Mouse (Mus musculus) midbrain, embryonic 16.5 days (tissue): ENCODE measurements at regions not wholly inside any gene's neighbourhood (a gene's known extent, or its start where the extent isn't known, plus 50 kb on each side); places are given as distances from the start of the nearest gene placed in this dataset.
"Not testable (repeated sequence)": the region's sequence is repeated elsewhere in the genome, so short reads cannot be mapped to it uniquely, and the experiment has no call there.

ENCODE experiments used
- ATAC-seq: fragments of 200-750 bp; cut with Nextera tagmentation; 2 replicates; pipeline ENCODE4 v1.8.0; 2017; ENCODE audit warnings: moderate TSS enrichment
- H3K27ac ChIP-seq: fragments of 300-500 bp; sonication (generic); 2 replicates; pipeline ENCODE4 v1.5.1; 2014; ENCODE audit warnings: mild to moderate bottlenecking, low read length, mixed read lengths
- H3K27me3 ChIP-seq: fragments of 300-500 bp; sonication (generic); 2 replicates; pipeline ENCODE4 v1.6.1; 2014; ENCODE audit warnings: low read depth, low read length, mixed read lengths; ENCODE audit not compliant: control insufficient read depth, insufficient read depth
- H3K36me3 ChIP-seq: fragments of 300-500 bp; sonication (generic); 2 replicates; pipeline ENCODE4 v1.6.1; 2014; ENCODE audit warnings: mild to moderate bottlenecking, low read length, moderate library complexity, mixed read lengths; ENCODE audit not compliant: control insufficient read depth, insufficient read depth
- H3K4me1 ChIP-seq: fragments of 300-500 bp; sonication (generic); 2 replicates; pipeline ENCODE4 v1.6.1; 2014; ENCODE audit warnings: mild to moderate bottlenecking, low read length, mixed read lengths; ENCODE audit not compliant: control insufficient read depth, insufficient read depth
- H3K4me2 ChIP-seq: fragments of 300-500 bp; sonication (generic); 2 replicates; pipeline ENCODE4 v1.6.1; 2014; ENCODE audit warnings: mild to moderate bottlenecking, low read length, mixed read lengths
- H3K4me3 ChIP-seq: fragments of 300-500 bp; sonication (generic); 2 replicates; pipeline ENCODE4 v1.5.1; 2014; ENCODE audit warnings: low read depth, mild to moderate bottlenecking, low read length, moderate library complexity, mixed read lengths
- H3K9ac ChIP-seq: fragments of 300-500 bp; sonication (generic); 2 replicates; pipeline ENCODE4 v1.6.1; 2014; ENCODE audit warnings: low read depth, low read length, mixed read lengths
- H3K9me3 ChIP-seq: fragments of 300-500 bp; sonication (generic); replicated peaks from 2 replicates; pipeline ENCODE4 v1.6.1; 2014; ENCODE audit warnings: mild to moderate bottlenecking, low read length, mixed read lengths; ENCODE audit not compliant: control insufficient read depth, poor library complexity, severe bottlenecking
- WGBS: fragments of 180-500 bp; shearing (Covaris S2); extraction: QIAGEN DNeasy Blood & Tissue Kit; methylation state at CpG from one replicate; pipeline ENCODE4 v1.1.7; 2014; 5-methylcytosine and 5-hydroxymethylcytosine counted together

- no peak for ATAC-seq
- H3K27ac ChIP-seq: no peak overlapping the region
- WGBS: 94% methylated on average over 1 of the region's 1 CpGs
Observed at GRCm38 (mm10) chr10:46629876-46630275, 1052.2 kb downstream of the Hace1 start.

GRCm38 (mm10) chr10:46663041-46663440 lies 1085.4 kb downstream of the Hace1 start:
- H3K27ac ChIP-seq: no peak overlapping the region
- H3K27me3 ChIP-seq: no peaks in the 10 kb centered on the region
- no peak for ATAC-seq

More at GRCm38 (mm10) chr10:46629876-46630275, 1052.2 kb downstream of the Hace1 start:
- no peak overlapping the region for H3K4me3 ChIP-seq
- no peaks in the 10 kb centered on the region for H3K9me3 ChIP-seq
- no peaks in the 10 kb centered on the region for H3K36me3 ChIP-seq
- H3K27me3 ChIP-seq: no peaks in the 10 kb centered on the region
- H3K4me2 ChIP-seq: no peak overlapping the region
- no peaks in the 10 kb centered on the region for H3K4me1 ChIP-seq
- no peak overlapping the region for H3K9ac ChIP-seq

DNA sequence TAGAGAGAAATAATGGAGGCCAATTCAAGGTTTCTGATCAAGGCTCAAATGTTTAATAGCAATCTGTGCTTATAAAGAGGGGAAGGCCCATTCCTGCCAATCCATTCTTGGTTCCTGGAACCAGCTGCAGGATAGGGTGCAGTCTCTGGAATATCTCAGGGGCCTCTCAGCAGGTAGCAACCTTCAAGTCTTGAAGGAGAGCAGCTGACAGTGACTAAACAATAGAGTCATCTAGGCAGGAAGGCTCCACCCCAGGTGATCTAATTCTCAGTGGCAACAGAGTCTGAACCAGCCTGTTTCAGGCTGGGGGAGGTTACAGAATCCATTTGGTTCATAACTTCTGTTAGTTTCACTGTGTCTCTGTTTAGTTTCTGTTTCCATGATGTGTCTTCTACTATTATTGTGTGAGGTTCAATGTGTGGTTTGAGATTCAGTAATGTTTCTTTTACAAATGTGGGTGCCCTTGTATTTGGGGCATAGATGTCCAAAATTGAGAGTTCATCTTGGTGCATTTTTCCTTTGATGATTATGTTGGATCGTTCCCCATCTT lies 1112.3 kb downstream of the Hace1 start:
- ATAC-seq, H3K27me3 ChIP-seq, H3K4me2 ChIP-seq, H3K4me3 ChIP-seq, H3K9ac ChIP-seq, H3K9me3 ChIP-seq, H3K27ac ChIP-seq, H3K36me3 ChIP-seq, H3K4me1 ChIP-seq: not testable (repeated sequence)
- WGBS: 95% methylated on average over 1 of the region's 1 CpGs

More at GRCm38 (mm10) chr10:46663041-46663440, 1085.4 kb downstream of the Hace1 start:
- no peak overlapping the region for H3K9ac ChIP-seq
- H3K4me3 ChIP-seq: no peak overlapping the region
- no peaks in the 10 kb centered on the region for H3K9me3 ChIP-seq
- H3K4me2 ChIP-seq: no peak overlapping the region
- no peaks in the 10 kb centered on the region for H3K36me3 ChIP-seq
- no peaks in the 10 kb centered on the region for H3K4me1 ChIP-seq

DNA sequence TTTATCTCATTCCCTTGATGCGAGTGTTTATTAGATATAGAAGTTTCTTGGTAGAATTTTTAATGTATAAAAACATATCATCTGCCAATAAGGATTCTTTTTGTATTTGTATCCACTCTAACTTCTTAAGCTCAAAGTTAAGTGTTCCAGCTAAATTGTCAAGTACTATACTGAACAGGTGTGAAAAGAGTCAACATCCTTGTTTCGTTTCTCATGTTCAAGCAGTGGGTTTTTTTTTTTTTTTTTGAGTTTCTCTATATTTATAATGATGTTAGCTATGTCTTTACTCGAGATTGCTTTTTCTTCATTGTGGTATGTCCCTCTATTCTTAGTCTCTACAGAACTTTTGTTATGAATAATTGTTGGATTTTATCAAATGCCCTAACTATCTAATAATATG lies 1115.0 kb downstream of the Hace1 start:
- no peak for ATAC-seq

DNA sequence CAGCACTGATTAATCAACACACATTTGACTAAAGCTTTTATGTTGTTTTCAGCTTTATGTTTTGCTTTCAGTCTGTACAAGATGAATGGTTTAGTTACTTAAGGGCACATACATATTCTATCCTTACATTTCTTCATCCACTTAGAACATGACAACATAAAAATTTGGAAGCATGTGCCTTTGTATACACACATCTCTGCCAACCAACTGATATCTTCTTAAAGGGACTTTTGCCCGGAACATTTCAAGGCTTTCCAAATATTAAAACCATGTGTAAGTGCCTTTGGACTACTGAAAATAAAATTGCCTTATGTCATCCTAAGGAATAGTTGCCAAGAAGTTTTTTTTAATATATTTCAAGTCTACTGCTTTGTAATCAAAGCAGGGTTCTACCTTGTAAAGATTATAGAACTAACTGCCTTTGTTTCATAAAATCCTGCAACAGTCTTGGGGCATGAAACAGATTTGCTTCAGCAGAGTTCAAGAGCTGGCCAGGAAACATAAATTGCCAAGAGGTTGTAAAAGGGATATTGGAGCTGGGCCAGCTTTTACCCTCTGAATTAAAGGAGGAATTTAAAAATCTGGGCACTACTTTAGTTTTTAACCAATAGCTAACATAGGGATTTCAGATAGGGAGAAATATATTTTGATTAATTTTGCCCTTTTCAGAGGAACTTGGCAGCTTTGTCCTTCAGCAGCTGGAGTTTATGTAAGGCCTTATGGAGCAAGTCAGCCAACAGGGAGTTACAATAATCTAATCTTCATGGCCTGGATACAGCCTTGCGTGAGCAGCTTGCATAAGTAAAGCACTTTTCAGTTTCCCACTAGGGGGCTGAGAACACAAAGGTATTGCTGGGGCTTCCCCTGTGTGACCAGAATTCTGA lies 1120.0 kb downstream of the Hace1 start:
- Histone ChIP-seq H3K4me3 (no peak overlapping the region), H3K9ac (no peak overlapping the region), H3K4me1 (peaks cover 2% of the 10 kb centered on the region; the same call in 1 of the 2 replicates), H3K36me3 (no peaks in the 10 kb centered on the region), H3K4me2 (no peak overlapping the region), H3K27me3 (no peaks in the 10 kb centered on the region), H3K9me3 (no peaks in the 10 kb centered on the region), H3K27ac (peak overlapping the region; percentile 1; the same call in 1 of the 2 replicates)
- ATAC-seq: peak; percentile 96
- WGBS: 26% methylated on average over 2 of the region's 2 CpGs

More for the DNA sequence above, 1115.0 kb downstream of the Hace1 start:
- no peaks in the 10 kb centered on the region for H3K27me3 ChIP-seq
- no peak overlapping the region for H3K9ac ChIP-seq
- H3K4me3 ChIP-seq: no peak overlapping the region
- no peak overlapping the region for H3K27ac ChIP-seq
- no peaks in the 10 kb centered on the region for H3K9me3 ChIP-seq
- H3K4me2 ChIP-seq: no peak overlapping the region
- H3K4me1 ChIP-seq: no peaks in the 10 kb centered on the region
- 87% methylated on average over 3 of the region's 3 CpGs for WGBS
- no peaks in the 10 kb centered on the region for H3K36me3 ChIP-seq

- no peak overlapping the region for H3K4me3 ChIP-seq
- H3K4me1 ChIP-seq: peaks cover 2% of the 10 kb centered on the region; the same call in 1 of the 2 replicates
- no peaks in the 10 kb centered on the region for H3K9me3 ChIP-seq
- H3K27ac ChIP-seq: no peak overlapping the region
- H3K36me3 ChIP-seq: no peaks in the 10 kb centered on the region
- no peaks in the 10 kb centered on the region for H3K27me3 ChIP-seq
- H3K4me2 ChIP-seq: no peak overlapping the region
- no peak for ATAC-seq
- 37% methylated on average over 4 of the region's 4 CpGs for WGBS
- H3K9ac ChIP-seq: no peak overlapping the region
Observed at GRCm38 (mm10) chr10:46701221-46701620, 1123.6 kb downstream of the Hace1 start.

DNA sequence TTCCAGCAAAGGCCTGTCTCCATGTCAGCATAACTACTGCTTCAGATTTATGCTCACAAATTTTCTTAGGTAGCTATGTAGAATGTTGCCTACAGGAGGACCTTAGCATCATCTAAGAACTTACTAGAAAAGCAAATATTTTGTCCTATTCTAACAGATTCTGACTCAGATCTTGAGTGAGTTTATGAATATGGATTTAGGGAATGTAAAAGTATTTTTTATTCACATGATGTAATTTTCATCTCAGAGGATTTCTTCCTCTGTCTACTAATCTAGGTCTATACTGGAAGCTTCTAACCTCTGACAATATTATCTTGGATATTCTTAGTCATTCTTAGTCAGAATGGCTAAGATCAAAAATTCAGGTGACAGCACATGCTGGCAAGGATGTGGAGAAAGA lies 1130.4 kb downstream of the Hace1 start:
- not testable (repeated sequence) for H3K9ac ChIP-seq, ATAC-seq, H3K9me3 ChIP-seq, H3K27ac ChIP-seq, H3K27me3 ChIP-seq, H3K4me1 ChIP-seq, H3K4me2 ChIP-seq, H3K36me3 ChIP-seq, H3K4me3 ChIP-seq

- no peak overlapping the region for H3K4me3 ChIP-seq
- no peaks in the 10 kb centered on the region for H3K9me3 ChIP-seq
- H3K4me1 ChIP-seq: no peaks in the 10 kb centered on the region
- no peak for ATAC-seq
- no peak overlapping the region for H3K27ac ChIP-seq
- no peak overlapping the region for H3K4me2 ChIP-seq
- H3K9ac ChIP-seq: no peak overlapping the region
- H3K27me3 ChIP-seq: no peaks in the 10 kb centered on the region
- no peaks in the 10 kb centered on the region for H3K36me3 ChIP-seq
Observed at GRCm38 (mm10) chr10:46712690-46713089, 1135.1 kb downstream of the Hace1 start.

GRCm38 (mm10) chr10:46718349-46719087 lies 1140.9 kb downstream of the Hace1 start:
- 22% methylated on average over 2 of the region's 2 CpGs for WGBS
- H3K4me1 ChIP-seq: no peaks in the 10 kb centered on the region
- peak overlapping the region; percentile 69 for H3K27ac ChIP-seq
- H3K9ac ChIP-seq: no peak overlapping the region
- no peak overlapping the region for H3K4me2 ChIP-seq
- no peak overlapping the region for H3K4me3 ChIP-seq
- no peaks in the 10 kb centered on the region for H3K36me3 ChIP-seq
- no peaks in the 10 kb centered on the region for H3K9me3 ChIP-seq
- no peaks in the 10 kb centered on the region for H3K27me3 ChIP-seq
- peak; percentile 89 for ATAC-seq
